Comparison of ENCODE assay signal across 9 mouse cellular contexts in genomic region chr11:4821492-4822445, GRCm38 (mm10). TPM values are rescaled to one million over a fixed set of nuclear protein-coding genes. Genes with fewer than 3 reads are reported as not detected.
DNase-seq lines count a peak whose midpoint lies in the region; ATAC-seq and TF ChIP-seq lines count a peak whose summit lies in the region.
"Had no signal": no experiment of that assay in that cellular context is flagged by ENCODE, and none has a peak within 500 bp of the region (broad histone marks: within the 10 kb centered on the region; RNA-seq: fewer than 3 reads in every experiment).

No protein-coding gene starts in this region.

- H3K4me2 ChIP-seq in kidney, embryonic 16.5 days (replicated peaks; ENCODE audit: low read depth, low read length), result no peak overlapping the region
- H3K4me2 ChIP-seq in CH12.LX (ENCODE audit: insufficient read depth, low read depth, poor library complexity, severe bottlenecking), result peak overlapping the region; percentile 73
- H3K4me2 ChIP-seq in limb, embryonic 11.5 days (ENCODE audit: low read depth, severe bottlenecking), result no peak overlapping the region
- H3K4me2 ChIP-seq: lung, embryonic 15.5 days had no signal

- no peak for TF ChIP-seq POLR2A in CH12.LX (IDR thresholded peaks at IDR 0.05; ENCODE audit: low read depth, low read length)

- peak; percentile 9 to 34 for DNase-seq in kidney, postnatal 4 days
- peak; percentile 78 for DNase-seq in CH12.LX (ENCODE audit: extremely low read depth)
- DNase-seq in adipocyte (ENCODE audit: low spot score), result peak; percentile 53
- DNase-seq in limb, embryonic 11.5 days (ENCODE audit: low spot score), result peak; percentile 27
- DNase-seq in adrenal gland, postnatal 10 days, result no peak
- no peak for DNase-seq in gastrocnemius, adult 18-20 months (ENCODE audit: low spot score)
- DNase-seq in layer of hippocampus, adult 9-10 months (ENCODE audit: low spot score), result no peak

- no peak overlapping the region for H3K27ac ChIP-seq in kidney, embryonic 16.5 days (ENCODE audit: low read length)
- H3K27ac ChIP-seq in CH12.LX (ENCODE audit: insufficient read depth, low read depth), result no peak overlapping the region
- no peak overlapping the region for H3K27ac ChIP-seq in limb, embryonic 11.5 days (replicated peaks; ENCODE audit: low read depth, low read length)
- H3K27ac ChIP-seq: lung, embryonic 15.5 days had no signal

- no peaks in the 10 kb centered on the region for H3K27me3 ChIP-seq in kidney, embryonic 16.5 days (ENCODE audit: insufficient read depth, low read length)
- H3K27me3 ChIP-seq in CH12.LX (replicated peaks), result no peaks in the 10 kb centered on the region
- H3K27me3 ChIP-seq in limb, embryonic 11.5 days (ENCODE audit: control insufficient read depth, insufficient read depth, low read length), result no peaks in the 10 kb centered on the region
- H3K27me3 ChIP-seq: lung, embryonic 15.5 days had no signal

- no peak for ATAC-seq in kidney, embryonic 16.5 days (ENCODE audit: low FRiP score, low TSS enrichment)
- no peak for ATAC-seq in limb, embryonic 11.5 days (ENCODE audit: insufficient number of reproducible peaks, low FRiP score, low TSS enrichment, low read depth)

- no peak overlapping the region for H3K9ac ChIP-seq in kidney, embryonic 16.5 days (replicated peaks; ENCODE audit: low read length)
- H3K9ac ChIP-seq in CH12.LX (ENCODE audit: insufficient read depth, low read depth), result no peak overlapping the region
- H3K9ac ChIP-seq in limb, embryonic 11.5 days (ENCODE audit: low read length), result no peak overlapping the region
- H3K9ac ChIP-seq: lung, embryonic 15.5 days had no signal

- no peak overlapping the region for H3K4me3 ChIP-seq in kidney, embryonic 16.5 days (ENCODE audit: low read length)
- H3K4me3 ChIP-seq in CH12.LX (replicated peaks in 1 of 3; ENCODE audit: low read depth in 2 of 3, low read length in 2 of 3, poor library complexity in 1 of 3), result no peak overlapping the region
- no peak overlapping the region for H3K4me3 ChIP-seq in limb, embryonic 11.5 days (ENCODE audit: low read depth, low read length)
- H3K4me3 ChIP-seq: lung, embryonic 15.5 days had no signal

- H3K36me3 ChIP-seq in kidney, embryonic 16.5 days (ENCODE audit: insufficient read depth, low read length), result peaks cover 7% of the 10 kb centered on the region; the same call in 1 of the 2 replicates
- H3K36me3 ChIP-seq in CH12.LX (replicated peaks in 1 of 2; ENCODE audit: control insufficient read depth in 1 of 2, insufficient read depth in 1 of 2, low read length in 1 of 2), result peaks cover 6 to 48% of the 10 kb centered on the region in 2 experiments
- peaks cover 2% of the 10 kb centered on the region; the same call in 1 of the 2 replicates for H3K36me3 ChIP-seq in limb, embryonic 11.5 days (ENCODE audit: control insufficient read depth, insufficient read depth, low read length)

- peak; percentile 54 to 96 for TF ChIP-seq CTCF in CH12.LX (conservative IDR thresholded peaks at IDR 0.05 in 1 of 2, IDR thresholded peaks at IDR 0.05 in 1 of 2; ENCODE audit: low read depth in 2 of 2, low read length in 2 of 2)

- in situ Hi-C loops in CH12.LX (cut with MboI; ENCODE audit: low pct_ligation_motif_present, low pct_unique_long_range_greater_than_20kb, low sequenced_read_pairs), result no loop called here

- peak; percentile 96 for TF ChIP-seq RAD21 in CH12.LX (IDR thresholded peaks at IDR 0.05; ENCODE audit: low read depth, low read length)

- peaks cover 2% of the 10 kb centered on the region for H3K79me2 ChIP-seq in CH12.LX (replicated peaks; ENCODE audit: control insufficient read depth, extremely low read depth, insufficient read depth, poor library complexity, severe bottlenecking)

- WGBS in kidney, embryonic 16.5 days, result 48% methylated on average over 6 of the region's 7 CpGs
- 35% methylated on average over 7 of the region's 7 CpGs for WGBS in limb, embryonic 11.5 days

- no peaks in the 10 kb centered on the region for H3K4me1 ChIP-seq in kidney, embryonic 16.5 days (ENCODE audit: insufficient read depth, low read length)
- H3K4me1 ChIP-seq in CH12.LX (ENCODE audit: control insufficient read depth in 1 of 2, insufficient read depth in 2 of 2), result peaks cover 14 to 43% of the 10 kb centered on the region in 2 experiments
- no peaks in the 10 kb centered on the region; the same call in 1 of the 2 replicates for H3K4me1 ChIP-seq in limb, embryonic 11.5 days (ENCODE audit: control insufficient read depth, insufficient read depth, low read length)
- H3K4me1 ChIP-seq: lung, embryonic 15.5 days had no signal

- dilution Hi-C loops in CH12.LX (cut with MboI; ENCODE audit: extremely low pct_ligation_motif_present, extremely low pct_unique_long_range_greater_than_20kb, low sequenced_read_pairs), result no loop called here

- no peaks in the 10 kb centered on the region for H3K9me3 ChIP-seq in kidney, embryonic 16.5 days (ENCODE audit: low read length)
- H3K9me3 ChIP-seq in CH12.LX (replicated peaks; ENCODE audit: low read length), result no peaks in the 10 kb centered on the region
- no peaks in the 10 kb centered on the region for H3K9me3 ChIP-seq in limb, embryonic 11.5 days (ENCODE audit: control insufficient read depth, low read length)
- H3K9me3 ChIP-seq: lung, embryonic 15.5 days had no signal

- TF ChIP-seq EP300 in CH12.LX (IDR thresholded peaks at IDR 0.05; ENCODE audit: low read length), result no peak

TF ChIP-seq in CH12.LX, 34 proteins besides CTCF, POLR2A, EP300 and RAD21:
- TF ChIP-seq MYC (IDR thresholded peaks at IDR 0.05; ENCODE audit: low read depth, low read length) (0 out of 2 replicates have a peak, but pooled peaks have one; percentile 52), ZC3H11A (IDR thresholded peaks at IDR 0.05; ENCODE audit: low read depth, low read length) (peak; percentile 15; the same call in 1 of the 2 replicates), CHD2 (IDR thresholded peaks at IDR 0.05; ENCODE audit: low read length) (peak; percentile 73), MAFK (IDR thresholded peaks at IDR 0.05; ENCODE audit: insufficient replicate concordance, low read length) (peak; percentile 40; the same call in 1 of the 2 replicates), TBP (conservative IDR thresholded peaks at IDR 0.05; ENCODE audit: low read depth, low read length) (0 out of 2 replicates have a peak, but pooled peaks have one; percentile 27), MAX (IDR thresholded peaks at IDR 0.05; ENCODE audit: low read length) (no peak), IRF4 (IDR thresholded peaks at IDR 0.05; ENCODE audit: low read depth, low read length) (peak; percentile 20; the same call in 1 of the 2 replicates), SIN3A (IDR thresholded peaks at IDR 0.05; ENCODE audit: low read length) (0 out of 2 replicates have a peak, but pooled peaks have one; percentile 25), JUN (IDR thresholded peaks at IDR 0.05; ENCODE audit: insufficient read depth, low read depth, low read length) (no peak), SMC3 (IDR thresholded peaks at IDR 0.05; ENCODE audit: low read depth, low read length) (peak; percentile 81)

RNA-seq across cellular contexts. Expression of gene Nf2, which starts 27.6 kb away (rescaled TPM):
- 53.0 and 53.8 TPM in 2 replicates for polyA plus RNA-seq in kidney, embryonic 16.5 days (2015; fragmentation: Nextera tagmentation; extraction: Ambion mirVana)
- total RNA-seq in CH12.LX (2012; rRNA removed) (45.2 and 53.6 TPM in 2 replicates), CH12.LX (2014; rRNA removed) (50.7 and 54.7 TPM in 2 replicates)
- 103 and 108 TPM in 2 replicates for polyA plus RNA-seq in CH12.LX (2012; ENCODE audit: insufficient read length, low read depth)
- 47.6 and 51.2 TPM in 2 replicates for polyA plus RNA-seq in limb, embryonic 11.5 days (2014; fragmentation: Nextera tagmentation; extraction: Ambion mirVana)
- 10 to 100 TPM; 81.1 to 88.3 TPM for total RNA-seq in adrenal gland, postnatal 10 days (2021)
- 10 to 100 TPM; 51.1 to 55.6 TPM for total RNA-seq in gastrocnemius, adult 18-20 months (2021)

RNA-seq across cellular contexts. Expression of gene Nipsnap1, which starts 52.0 kb away (rescaled TPM):
- polyA plus RNA-seq in kidney, embryonic 16.5 days (2015; fragmentation: Nextera tagmentation; extraction: Ambion mirVana), result 92.2 and 92.6 TPM in 2 replicates
- total RNA-seq in CH12.LX (2012; rRNA removed) (50.7 and 53.5 TPM in 2 replicates), CH12.LX (2014; rRNA removed) (77.6 and 79.3 TPM in 2 replicates)
- 94.0 and 97.9 TPM in 2 replicates for polyA plus RNA-seq in CH12.LX (2012; ENCODE audit: insufficient read length, low read depth)
- polyA plus RNA-seq in limb, embryonic 11.5 days (2014; fragmentation: Nextera tagmentation; extraction: Ambion mirVana), result 76.8 and 80.2 TPM in 2 replicates
- total RNA-seq in adrenal gland, postnatal 10 days (2021), result 10 to 100 TPM; 46.3 to 64.4 TPM
- total RNA-seq in gastrocnemius, adult 18-20 months (2021), result under 1 TPM; 0.57 to 1.00 TPM

Comparison
In these comparisons a context has a peak if more than half of its experiments do, and no peak if none do; other contexts are left out.
1. DNase-seq: peak in kidney, postnatal 4 days (2 of 2), CH12.LX (single experiment), adipocyte (single experiment) and limb, embryonic 11.5 days (single experiment); none in adrenal gland, postnatal 10 days (single experiment), gastrocnemius, adult 18-20 months (single experiment) and layer of hippocampus, adult 9-10 months (single experiment).
2. RNA of gene Nipsnap1, which starts 52.0 kb away (total RNA-seq): 50.7 to 79.3 TPM in CH12.LX and 46.3 to 64.4 TPM in adrenal gland, postnatal 10 days; 0.57 to 1.00 TPM in gastrocnemius, adult 18-20 months; every median in the first group is over 10 times any median in the second.